Mouse (Mus musculus): ENCODE measurements at regions not wholly inside any gene's neighbourhood (a gene's known extent, or its start where the extent isn't known, plus 50 kb on each side); places are given as distances from the start of the nearest gene placed in this dataset.
"Not testable (repeated sequence)": the region's sequence is repeated elsewhere in the genome, so short reads cannot be mapped to it uniquely, and the experiment has no call there.

DNA sequence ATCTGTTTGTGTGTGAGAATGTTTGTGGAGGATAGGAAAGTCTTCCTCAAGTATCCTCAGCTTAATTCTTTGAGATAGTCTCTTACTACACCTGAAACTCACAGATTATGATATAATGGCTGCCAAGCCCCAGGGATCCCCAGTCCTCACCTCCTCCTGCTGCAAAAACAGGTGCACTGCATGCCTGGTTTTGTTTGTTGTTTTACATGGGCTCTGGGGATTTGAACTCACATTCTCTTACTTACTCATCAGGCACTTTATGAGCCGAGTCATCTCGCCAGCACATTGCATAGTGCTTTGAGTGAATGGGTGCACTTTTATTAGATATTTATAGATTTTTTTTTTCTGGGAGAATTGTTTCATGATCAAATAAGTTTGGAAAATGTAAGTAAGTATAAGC is 56.3 kb downstream of the Mterf1b start:
- no peak for DNase-seq

DNA sequence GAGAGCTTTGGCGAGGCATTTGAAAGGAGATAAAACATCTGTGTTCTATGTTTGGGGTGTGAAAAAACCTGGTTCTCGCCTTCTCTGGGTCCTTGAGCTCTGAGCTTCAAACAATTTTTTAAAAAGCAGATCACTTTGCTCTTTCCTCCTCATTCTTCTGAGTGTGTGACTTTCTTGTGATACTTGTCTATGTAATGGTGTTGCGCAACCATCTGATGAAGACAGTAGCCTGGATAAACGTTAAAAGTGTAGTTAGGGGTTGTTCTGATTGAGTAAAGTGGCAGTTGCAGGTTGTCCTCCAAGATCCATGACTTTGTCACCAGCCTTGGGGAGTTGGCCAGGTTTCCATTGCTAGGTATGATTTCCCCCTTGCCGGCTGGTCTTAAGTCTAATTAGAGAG is 62.1 kb downstream of the Mterf1b start:
- not testable (repeated sequence) for DNase-seq

DNA sequence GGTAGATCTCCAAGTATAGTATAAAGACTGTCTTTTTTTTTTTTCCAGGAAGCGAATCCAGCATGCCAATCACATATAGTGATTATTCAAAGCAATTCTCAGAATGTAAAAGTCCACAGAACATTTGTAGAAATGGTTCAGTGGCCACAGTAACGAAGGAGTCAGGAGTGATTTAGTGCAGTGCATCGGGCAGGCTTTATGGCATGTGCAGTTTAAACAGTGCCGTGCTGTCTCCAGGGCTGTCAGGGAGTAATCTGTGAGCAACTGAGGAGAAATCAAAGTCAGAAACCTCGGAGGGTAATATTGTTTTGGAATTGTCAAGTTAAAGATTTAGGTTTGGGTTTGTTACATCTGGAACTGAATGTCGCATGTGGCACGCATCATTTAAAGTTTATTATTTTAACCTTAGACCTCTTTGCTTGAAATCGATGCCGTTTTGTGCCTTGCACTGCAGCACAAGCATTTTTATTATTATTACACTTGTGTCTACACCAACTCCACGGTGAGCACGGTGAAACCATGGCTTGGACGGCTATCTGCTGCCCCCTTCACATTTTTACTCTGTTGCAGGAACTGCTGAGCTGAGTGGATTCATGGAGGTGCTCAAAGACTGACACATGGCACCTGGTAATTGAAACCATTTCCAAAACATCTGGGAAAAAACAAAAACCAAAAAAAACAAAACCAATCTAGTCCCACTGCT is 65.0 kb downstream of the Mterf1b start:
- DNase-seq: no peak

DNA sequence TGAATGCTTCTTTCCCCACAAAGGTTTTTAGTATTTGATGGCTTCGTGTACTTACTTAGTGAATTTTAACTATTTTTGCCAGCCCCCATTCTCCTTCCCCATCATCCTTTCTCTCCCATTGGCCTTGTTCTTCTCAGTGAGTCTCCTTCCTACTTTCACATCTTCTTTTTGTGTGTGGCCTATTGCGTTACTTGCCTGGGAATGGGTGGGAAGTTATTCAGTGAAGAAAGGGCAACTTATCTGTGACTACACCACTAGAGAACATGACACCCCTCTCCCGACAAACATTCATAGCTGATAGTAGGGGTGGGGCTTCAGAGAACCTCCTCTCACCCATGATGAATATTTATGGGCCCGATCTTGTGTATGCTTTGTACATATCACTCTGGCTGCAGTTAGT is 67.1 kb downstream of the Mterf1b start:
- DNase-seq: no peak

DNA sequence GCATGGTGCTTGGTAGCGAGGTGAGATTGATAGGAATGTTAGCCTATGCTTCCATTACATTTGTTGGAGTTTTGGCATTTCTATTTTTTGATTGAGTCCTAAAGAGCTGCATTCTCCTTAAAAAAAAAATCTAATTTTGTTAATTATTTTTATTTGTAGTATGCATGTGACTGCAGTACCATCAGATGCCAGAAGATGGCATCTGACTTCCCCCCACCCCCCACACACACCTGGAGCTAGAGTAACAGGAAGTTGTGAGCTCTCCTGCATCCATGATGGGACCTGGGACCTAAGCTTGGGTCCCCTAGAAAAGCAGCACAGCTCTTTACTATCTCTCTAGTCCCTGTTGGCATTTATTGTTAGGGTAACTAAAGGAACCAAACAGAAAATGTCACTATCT is 70.5 kb downstream of the Mterf1b start:
- DNase-seq: no peak

DNA sequence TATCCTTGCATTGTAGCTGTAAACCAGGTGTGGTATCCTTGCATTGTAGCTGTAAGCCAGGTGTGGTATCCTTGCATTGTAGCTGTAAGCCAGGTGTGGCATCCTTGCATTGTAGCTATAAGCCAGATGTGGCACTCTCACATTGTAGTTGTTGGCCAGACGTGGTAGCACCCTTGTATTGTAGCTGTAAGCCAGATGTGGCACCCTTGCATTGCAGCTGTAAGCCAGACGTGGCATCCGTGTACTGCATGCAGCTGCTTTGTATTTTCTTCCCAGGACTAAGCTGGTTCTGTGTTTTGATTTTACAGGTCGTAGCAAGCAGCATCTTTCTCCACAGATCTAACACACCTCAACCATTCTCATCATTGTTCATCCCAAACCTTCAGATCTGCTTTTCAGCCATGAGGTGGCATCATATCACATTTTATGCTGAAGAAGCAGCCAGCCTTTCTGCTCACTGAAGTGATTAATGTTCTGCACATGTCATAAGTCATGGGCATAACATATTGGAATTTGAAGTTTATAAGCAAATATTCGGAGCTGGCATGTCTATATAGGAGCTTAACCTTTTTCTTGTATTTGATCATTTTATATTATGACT is 71.5 kb downstream of the Mterf1b start:
- no peak for DNase-seq

DNA sequence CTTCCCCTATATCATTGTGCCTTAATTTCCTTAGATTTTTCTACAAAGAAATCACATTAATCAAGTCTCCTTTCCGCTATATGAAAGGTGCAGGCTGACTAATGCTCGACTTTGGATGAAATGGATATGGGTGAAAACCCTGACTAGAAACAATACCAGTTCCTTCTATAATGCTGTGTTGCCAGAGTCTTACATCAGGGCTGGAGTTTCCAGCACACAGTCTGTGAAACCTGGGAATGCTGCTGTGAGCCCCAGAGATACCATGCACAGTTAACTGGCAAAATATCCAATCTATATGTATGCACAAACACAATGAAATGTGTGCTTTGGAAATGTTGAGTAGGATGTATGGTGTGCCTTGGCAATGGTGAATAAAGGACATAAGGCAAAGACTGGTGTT is 75.5 kb downstream of the Mterf1b start:
- no peak for DNase-seq

DNA sequence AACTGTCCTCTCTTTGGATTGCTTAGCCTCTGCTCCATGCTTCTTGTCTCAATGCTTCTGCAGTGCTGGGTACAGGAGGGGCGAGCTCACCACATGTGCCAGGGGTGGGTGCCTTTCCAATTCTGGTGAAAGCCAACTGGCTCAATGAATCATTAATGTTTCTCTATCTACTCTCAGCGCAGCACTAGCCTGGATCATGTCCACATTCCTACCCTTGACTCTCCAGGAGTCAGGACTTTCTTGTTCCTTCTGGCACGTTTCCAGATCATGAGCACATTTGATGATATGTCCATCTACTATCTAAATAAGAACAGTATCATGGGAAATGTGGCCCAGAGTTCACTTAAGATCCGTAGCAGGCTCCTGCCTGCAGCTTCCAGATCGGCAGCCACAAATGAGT is 80.8 kb downstream of the Mterf1b start:
- peak in 1 of 2 experiments; percentile 7 for DNase-seq

DNA sequence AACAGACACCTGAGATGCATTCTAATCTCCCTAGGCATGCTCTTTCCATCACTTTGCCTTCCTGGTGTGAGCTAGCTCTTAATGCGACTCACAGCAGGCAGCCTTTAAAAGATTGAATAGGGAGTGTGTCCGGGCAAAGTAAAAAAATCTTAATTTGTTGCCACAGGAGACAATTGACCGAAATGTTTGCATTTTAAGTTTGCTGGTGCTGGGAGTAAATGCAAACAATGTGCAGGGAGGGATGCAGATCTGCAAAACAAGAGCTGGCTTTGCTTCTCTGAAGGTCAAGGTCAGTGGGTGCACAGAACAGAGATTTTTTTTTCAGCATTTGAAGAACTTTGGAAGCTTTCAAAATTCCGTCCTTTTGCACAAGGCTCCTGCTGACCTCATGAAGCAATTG is 111.4 kb downstream of the Mterf1b start:
- DNase-seq: no peak

DNA sequence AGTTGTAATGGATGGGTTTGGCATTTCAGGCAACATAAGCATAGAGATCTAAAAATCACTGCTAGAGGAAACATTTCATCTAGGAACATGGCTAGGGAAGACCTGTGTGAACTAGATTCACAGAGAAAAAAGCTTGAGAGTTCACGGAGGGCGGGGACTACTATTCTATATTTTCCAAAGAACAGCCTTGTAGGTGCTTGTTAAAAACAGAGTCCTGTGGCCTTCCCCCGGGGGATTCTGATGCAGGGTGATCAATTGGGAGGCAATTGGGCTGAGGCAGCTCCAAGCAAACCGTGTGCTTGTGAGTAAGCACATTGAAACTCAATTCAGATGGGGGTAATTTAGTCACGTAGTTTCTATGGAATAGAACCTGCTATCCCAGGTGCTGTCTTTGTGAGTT is 112.0 kb downstream of the Mterf1b start:
- no peak for DNase-seq

DNA sequence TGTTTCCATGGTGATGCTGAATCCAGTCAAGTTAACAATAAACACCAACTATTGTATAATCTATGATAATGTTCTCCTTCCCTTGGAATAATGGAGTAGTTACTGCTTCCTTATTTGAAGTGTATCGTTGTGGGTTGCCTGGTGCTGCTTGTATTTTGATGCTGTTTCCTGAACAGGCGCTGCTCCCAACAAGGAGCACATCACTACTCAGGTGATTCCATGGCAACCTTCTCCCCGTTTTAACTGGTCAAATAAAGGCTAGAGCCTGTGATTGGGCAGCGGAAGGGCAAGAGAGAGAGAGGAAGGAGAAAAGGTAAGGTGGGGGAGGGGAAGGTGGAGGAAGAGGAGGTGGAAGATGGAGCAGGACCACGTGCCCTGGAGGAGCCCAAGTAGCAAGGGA is 116.3 kb downstream of the Mterf1b start:
- no peak for DNase-seq

DNA sequence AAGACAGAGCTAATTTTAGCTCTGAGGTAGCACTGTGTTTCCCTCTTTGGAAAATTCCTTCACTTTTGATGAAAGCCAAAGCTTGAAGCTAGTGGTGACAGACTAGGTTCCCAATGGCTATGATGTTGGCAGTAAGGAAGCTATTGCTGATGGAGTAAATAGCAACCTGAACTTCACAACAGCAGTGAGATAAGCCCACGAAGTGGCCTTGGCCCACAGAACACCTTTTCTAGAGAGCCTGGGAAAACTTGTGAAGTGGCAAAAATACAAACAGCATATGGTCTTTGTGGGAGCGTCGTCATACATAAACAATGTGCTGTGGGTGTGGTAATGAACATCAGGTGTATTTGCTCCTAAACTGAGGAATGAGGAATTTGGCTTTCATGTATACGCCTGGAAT is 119.0 kb downstream of the Mterf1b start:
- DNase-seq: peak; percentile 63 to 67

DNA sequence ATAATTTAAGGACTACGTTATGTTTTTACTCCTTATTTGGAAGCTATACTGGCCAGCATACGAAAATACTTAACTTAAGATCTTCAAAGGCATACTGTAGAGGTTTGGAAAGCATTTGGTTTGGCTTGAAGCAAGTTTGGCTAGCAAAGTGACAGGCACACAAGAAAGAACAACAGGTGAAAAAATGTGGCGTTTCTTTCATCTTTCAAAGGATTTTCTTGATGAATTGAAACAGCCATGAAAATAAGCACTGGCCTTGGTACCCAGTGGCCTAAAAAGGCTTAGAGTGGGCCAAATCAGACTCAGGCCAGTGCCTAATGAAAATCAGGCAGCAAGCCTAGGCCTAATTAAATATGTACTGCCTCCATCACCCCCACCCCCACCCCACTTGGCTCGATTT is 119.4 kb downstream of the Mterf1b start:
- no peak for DNase-seq

DNA sequence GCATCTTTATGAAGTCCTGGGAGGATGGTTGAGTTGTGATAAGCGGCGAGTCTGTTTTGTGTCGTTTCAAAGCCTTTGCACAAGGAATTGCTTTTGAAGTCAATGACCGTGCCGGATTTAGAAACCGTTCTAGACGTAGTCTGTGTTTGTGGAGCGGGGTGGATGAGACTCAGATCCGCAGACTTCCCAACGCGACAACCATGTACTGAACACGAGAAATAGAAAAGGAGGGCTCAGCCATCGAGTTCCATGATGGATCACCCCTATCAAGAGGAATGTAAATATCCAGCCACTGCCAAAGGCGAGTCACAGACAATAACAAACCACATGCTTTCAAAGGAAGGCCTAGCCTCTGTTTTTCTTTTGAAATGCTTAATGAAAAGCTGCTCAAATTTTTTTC is 120.5 kb downstream of the Mterf1b start:
- peak in 1 of 2 experiments; percentile 31 for DNase-seq

DNA sequence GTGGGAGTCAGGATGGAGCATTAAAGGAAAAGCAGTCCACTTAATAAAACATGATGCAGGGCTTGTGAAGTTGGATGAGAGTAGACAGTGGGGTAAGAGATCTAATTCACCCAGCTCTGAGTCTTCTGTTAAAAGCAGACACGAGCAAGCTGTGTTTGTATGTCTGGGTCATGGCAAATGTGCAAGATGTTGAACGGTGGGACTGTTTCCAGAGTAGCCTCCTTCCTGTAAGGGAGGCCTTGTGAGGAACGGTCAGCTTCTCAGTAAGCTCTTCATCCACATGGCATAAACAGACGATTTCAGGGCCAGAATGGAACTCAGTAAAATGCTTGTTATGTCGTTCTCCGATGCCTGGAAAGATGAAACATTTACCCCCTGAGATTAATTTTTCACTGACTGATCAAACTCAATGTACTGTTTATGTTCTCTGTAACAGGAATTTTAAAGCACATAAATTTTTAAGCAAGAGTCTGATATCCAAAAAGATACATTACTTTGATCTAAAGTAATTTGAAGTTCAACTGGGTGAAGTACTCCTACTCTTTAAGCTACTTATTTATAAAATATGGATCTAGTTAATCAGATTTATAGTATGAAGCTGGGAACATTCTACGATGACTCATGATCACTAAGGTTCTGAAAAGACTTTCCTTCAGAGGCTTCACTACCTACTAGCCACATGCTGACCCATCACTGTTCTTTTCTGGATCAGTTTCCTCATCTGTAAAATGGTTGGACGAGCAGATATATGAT is 130.6 kb downstream of the Mterf1b start:
- no peak for DNase-seq

DNA sequence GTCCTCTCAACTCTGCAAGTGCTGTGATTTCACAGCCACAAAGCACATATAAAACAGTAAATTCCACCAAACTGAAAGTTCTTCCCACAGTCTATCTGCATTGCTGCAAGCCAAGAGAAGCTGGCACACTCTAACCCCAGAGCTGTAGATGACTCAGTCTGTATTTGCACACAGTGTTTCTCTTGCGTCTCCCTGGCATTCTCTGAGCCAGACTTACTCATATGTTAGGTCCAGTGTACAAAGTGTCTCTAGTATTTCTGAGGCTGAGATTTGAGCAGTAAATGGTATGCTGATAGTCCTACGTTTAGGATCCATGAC is 131.2 kb downstream of the Mterf1b start:
- DNase-seq: peak in 1 of 2 experiments; percentile 32

DNA sequence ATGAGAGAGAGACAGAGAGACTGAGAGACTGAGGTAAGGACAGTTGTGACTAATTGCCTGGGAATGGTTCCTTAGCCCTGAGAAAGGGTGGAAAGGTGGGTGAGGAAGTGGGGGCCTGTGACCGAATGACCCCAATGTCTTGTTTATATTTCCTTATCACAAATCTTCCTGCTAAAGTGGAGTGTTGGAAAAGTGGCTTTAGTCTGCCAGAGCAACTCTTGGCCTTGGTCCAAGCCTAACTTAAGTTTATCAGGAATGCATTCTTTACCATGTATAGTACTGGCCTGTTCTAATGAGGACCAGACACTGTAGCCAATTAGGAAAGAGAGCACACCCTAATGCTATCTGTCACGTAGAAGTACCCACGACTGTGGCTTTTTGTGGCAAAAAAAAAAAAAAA is 133.6 kb downstream of the Mterf1b start:
- DNase-seq: peak; percentile 41 to 57

DNA sequence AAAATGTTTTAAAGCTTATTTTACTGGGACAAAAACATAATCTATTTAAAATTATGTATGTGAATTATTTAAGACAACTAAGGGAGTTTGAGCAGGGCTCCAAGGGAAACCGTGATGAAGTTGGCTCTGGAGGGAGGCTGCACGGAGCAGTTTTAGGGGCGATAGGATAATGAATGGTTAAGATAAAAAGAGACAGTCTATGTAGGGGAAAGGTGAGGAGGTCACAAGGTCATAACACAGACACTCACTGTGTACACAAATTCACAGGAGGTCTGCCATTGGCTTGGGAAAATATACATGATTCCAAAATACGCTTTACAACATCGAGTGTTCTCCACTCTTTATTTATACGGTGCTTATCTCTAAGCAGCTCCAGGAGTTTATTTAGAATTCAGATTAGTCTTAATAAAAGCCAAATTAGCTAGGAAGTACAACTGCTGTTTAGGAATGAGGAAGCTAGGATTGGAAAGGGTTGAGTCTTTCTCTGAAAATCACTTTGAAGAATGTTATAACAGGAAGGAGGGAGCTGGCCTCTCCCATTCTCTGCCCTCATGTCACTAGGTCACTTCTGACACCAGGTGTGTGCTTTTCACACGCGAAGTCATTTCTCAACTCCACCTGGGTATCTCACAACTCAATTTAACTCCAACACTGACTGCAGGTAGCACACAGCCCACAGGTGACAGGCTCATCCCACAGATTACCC is 134.3 kb downstream of the Mterf1b start:
- peak in 1 of 2 experiments; percentile 15 for DNase-seq

DNA sequence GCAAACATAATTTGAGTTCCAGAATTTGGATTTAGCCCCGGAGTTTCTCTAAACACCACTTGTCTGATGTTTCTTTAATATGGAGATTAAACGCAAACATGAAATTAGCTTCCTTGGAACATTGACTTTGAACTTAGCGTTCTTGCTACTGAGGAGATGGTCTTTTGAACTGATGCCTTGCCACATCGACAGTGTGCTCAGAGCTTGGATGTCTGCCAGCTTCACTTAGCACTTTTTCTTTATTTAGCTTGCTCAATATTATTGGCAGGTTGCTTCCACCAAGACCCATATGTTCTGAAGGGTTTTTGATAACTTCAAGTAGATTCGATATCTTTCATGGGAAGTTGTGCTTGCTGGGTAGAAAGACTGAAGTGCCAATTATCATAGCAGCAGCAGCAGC is 143.5 kb downstream of the Mterf1b start:
- DNase-seq: peak in 1 of 2 experiments; percentile 20

DNA sequence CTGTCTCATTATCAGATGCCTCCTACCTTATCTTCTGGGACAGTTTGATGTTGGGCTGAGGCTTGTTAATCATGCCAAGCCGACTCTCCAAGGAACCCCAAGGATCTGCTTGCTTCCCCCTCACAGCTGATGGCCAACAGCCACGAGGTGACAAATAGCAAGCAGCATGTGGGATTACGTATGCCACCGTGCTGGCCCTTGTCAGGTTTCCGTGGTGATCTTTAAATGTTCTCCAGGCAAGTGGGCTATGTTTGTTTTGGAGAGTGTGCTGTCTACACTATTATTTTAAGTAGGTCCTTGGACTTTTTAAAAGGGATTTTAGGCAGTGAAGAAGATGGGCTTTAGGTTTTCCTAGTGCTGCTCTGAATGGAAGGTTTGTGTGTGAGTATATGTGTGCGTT is 149.8 kb downstream of the Mterf1b start:
- no peak for DNase-seq

DNA sequence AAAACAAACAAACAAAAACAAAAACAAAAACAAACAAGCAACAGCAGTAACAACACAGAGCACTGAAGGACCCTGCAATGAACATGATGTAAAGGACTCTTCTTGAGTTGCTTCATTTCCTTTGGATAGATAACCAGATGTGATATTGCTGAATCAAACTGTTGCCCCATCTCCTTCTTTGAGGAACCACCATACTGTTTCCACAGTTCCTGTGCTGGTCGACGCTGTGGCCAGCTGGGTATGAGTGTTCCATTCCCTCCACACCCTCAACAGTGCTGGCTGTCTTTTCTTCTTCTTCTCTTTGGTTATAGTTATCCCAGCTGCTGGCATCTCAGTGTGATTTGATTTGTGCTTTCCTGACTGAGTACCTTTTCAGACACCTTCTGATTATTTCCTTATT is 152.3 kb downstream of the Mterf1b start:
- DNase-seq: no peak

DNA sequence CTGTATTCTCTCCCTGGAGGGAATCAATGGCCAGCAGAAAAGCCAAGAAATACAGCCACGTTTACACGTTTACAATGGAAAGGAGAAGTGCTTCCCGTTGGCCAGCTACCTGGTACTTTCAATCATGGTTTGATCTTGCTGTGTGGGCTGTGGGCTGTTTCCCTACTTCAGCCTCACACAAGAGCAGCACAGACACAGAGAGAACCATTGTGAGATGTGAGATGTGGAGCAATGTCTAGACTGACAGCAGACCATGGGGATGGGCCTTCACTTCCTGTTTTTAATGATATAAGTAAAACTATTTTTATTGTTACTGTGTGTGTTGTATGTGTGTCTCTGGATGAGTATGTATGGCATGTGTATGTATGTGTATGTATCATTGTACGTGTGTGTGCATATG is 156.2 kb downstream of the Mterf1b start:
- no peak for DNase-seq

DNA sequence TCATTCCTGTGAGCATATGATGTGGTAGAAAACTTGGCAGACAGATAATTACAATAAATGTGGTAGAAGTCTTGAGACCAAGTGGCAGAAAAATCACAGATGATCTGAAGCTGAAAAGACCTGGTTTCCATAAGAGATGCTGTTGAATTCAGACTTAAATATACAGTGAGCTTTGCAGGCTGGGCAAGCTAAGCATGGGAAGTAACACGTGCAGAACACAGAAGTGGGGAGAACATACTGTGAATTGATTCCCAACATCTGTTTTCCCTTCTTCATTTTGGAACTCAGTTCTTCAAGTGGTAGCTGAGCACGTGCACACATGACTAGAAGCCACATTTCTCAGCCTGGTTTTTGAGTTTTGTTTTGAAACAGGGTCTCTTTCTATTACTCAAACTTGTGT is 157.8 kb downstream of the Mterf1b start:
- DNase-seq: no peak

All from lung, adult 18-20 months (tissue).